Mouse (Mus musculus): ENCODE measurements around the gene Srrm3.

- TF ChIP-seq CTCF (IDR thresholded peaks at IDR 0.05; ENCODE audit: low read depth, low read length): no peak
- no peak for TF ChIP-seq POLR2A (IDR thresholded peaks at IDR 0.05; ENCODE audit: borderline replicate concordance, low read depth, low read length)
Measured at GRCm38 (mm10) chr5:135890323-135890722, 83.6 kb downstream of the Srrm3 start.
